Mouse (Mus musculus) midbrain, embryonic 12.5 days (tissue): ENCODE data around the gene Plac1. TPM values are rescaled to one million over a fixed set of nuclear protein-coding genes. Genes with fewer than 3 reads are reported as not detected.

Source experiments
- ATAC-seq: fragments of 200-750 bp; cut with Nextera tagmentation; 2 replicates; pipeline ENCODE4 v1.8.0; 2017; ENCODE audit warnings: low read depth, moderate TSS enrichment, moderate library complexity; ENCODE audit not compliant: low FRiP score
- H3K27ac ChIP-seq: fragments of 300-500 bp; sonication (generic); replicated peaks from 2 replicates; pipeline ENCODE4 v1.5.1; 2016; ENCODE audit warnings: mild to moderate bottlenecking
- H3K27me3 ChIP-seq: fragments of 300-500 bp; sonication (generic); 2 replicates; pipeline ENCODE4 v1.6.1; 2016; ENCODE audit warnings: mild to moderate bottlenecking
- H3K36me3 ChIP-seq: fragments of 300-500 bp; sonication (generic); 2 replicates; pipeline ENCODE4 v1.6.1; 2016
- H3K4me1 ChIP-seq: fragments of 300-500 bp; sonication (generic); 2 replicates; pipeline ENCODE4 v1.6.1; 2016
- H3K4me2 ChIP-seq: fragments of 300-500 bp; sonication (generic); replicated peaks from 2 replicates; pipeline ENCODE4 v1.6.1; 2016; ENCODE audit warnings: mild to moderate bottlenecking, moderate library complexity
- H3K4me3 ChIP-seq: fragments of 300-500 bp; sonication (generic); 2 replicates; pipeline ENCODE4 v1.5.1; 2016; ENCODE audit warnings: mild to moderate bottlenecking
- H3K9ac ChIP-seq: fragments of 300-500 bp; sonication (generic); replicated peaks from 2 replicates; pipeline ENCODE4 v1.6.1; 2016; ENCODE audit warnings: mild to moderate bottlenecking, moderate library complexity
- H3K9me3 ChIP-seq: fragments of 300-500 bp; sonication (generic); 2 replicates; pipeline ENCODE4 v1.6.1; 2016; ENCODE audit warnings: mild to moderate bottlenecking
- WGBS: fragments of 180-500 bp; shearing (Covaris S2); methylation state at CpG from one replicate; pipeline ENCODE4 v1.1.7; 2016; 5-methylcytosine and 5-hydroxymethylcytosine counted together
- polyA plus RNA-seq: library from polyadenylated mRNA; unstranded; fragments of >200 nt; fragmentation: Nextera tagmentation; extraction: Ambion mirVana; gene quantifications from 2 replicates; pipeline ENCODE4 v1.2.1, GENCODE M21; 2016

Plac1 gene
- polyA plus RNA-seq, 1 experiment from 2014 or later = 1.0 TPM

- Histone ChIP-seq H3K4me3 (peak overlapping the region; percentile 57), H3K4me2 (peak overlapping the region; percentile 58), H3K27me3 (peaks cover 15% of the 10 kb centered on the region; the same call in 1 of the 2 replicates), H3K27ac (peak overlapping the region; percentile 71), H3K36me3 (no peaks in the 10 kb centered on the region), H3K4me1 (peaks cover 5% of the 10 kb centered on the region), H3K9ac (peak overlapping the region; percentile 59), H3K9me3 (no peaks in the 10 kb centered on the region)
- peak; percentile 59; the same call in 1 of the 2 replicates for ATAC-seq
- WGBS = 25% methylated on average over 33 of the region's 33 CpGs
These were observed 183.3 kb downstream of the Plac1 start for GRCm38 (mm10) chrX:53056627-53057026.

- Histone ChIP-seq H3K27me3 (peaks cover 15% of the 10 kb centered on the region; the same call in 1 of the 2 replicates), H3K9me3 (no peaks in the 10 kb centered on the region), H3K36me3 (no peaks in the 10 kb centered on the region), H3K4me3 (peak overlapping the region; percentile 57), H3K27ac (no peak overlapping the region), H3K4me1 (peaks cover 5% of the 10 kb centered on the region), H3K4me2 (peak overlapping the region; percentile 58), H3K9ac (no peak overlapping the region)
- WGBS = 18% methylated on average over 9 of the region's 9 CpGs
- ATAC-seq = no peak
These were observed 184.1 kb downstream of the Plac1 start for GRCm38 (mm10) chrX:53055771-53056170.

DNA sequence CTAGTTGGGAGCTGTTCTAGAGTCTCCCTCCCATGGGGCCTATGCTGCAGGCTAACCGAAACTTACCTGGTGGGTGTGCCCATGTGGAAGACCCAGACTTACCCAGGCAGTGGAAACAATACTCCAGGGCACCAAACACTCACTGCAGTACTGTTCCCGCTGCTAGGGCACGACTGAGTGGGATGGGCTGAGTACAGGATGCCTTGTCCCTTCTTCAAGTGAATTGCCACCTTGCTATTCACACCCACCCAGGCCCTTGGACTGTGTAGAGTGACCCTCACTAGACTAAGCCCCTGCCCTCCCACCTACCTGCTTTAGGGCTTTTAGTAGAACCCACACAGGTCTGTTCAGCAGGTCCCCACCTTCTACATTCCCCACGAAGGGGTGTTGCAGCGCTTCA lies 186.0 kb downstream of the Plac1 start:
- Histone ChIP-seq H3K36me3 (no peaks in the 10 kb centered on the region), H3K9ac (no peak overlapping the region), H3K27ac (no peak overlapping the region), H3K4me1 (peaks cover 9% of the 10 kb centered on the region), H3K4me2 (no peak overlapping the region), H3K9me3 (no peaks in the 10 kb centered on the region), H3K4me3 (no peak overlapping the region), H3K27me3 (0 out of 2 replicates have a peak, but pooled peaks cover 10% of the 10 kb centered on the region)
- ATAC-seq = no peak
- 77% methylated on average over 5 of the region's 5 CpGs for WGBS

- no peak overlapping the region for H3K9ac ChIP-seq
- H3K27ac ChIP-seq = no peak overlapping the region
- no peak for ATAC-seq
- H3K4me2 ChIP-seq = no peak overlapping the region; the same call in 1 of the 2 replicates
- no peaks in the 10 kb centered on the region for H3K9me3 ChIP-seq
- 22% methylated on average over 13 of the region's 13 CpGs for WGBS
- H3K4me1 ChIP-seq = peaks cover 9% of the 10 kb centered on the region
- H3K27me3 ChIP-seq = 0 out of 2 replicates have a peak, but pooled peaks cover 9% of the 10 kb centered on the region
- no peaks in the 10 kb centered on the region for H3K36me3 ChIP-seq
- 0 out of 2 replicates have a peak overlapping the region, but pooled peaks have one; percentile 5 for H3K4me3 ChIP-seq
These were observed 187.0 kb downstream of the Plac1 start for GRCm38 (mm10) chrX:53052652-53053500.

- 27% methylated on average over 6 of the region's 9 CpGs for WGBS
- peak; percentile 47 for ATAC-seq
- Histone ChIP-seq H3K4me1 (peaks cover 9% of the 10 kb centered on the region), H3K27ac (no peak overlapping the region), H3K27me3 (no peaks in the 10 kb centered on the region), H3K9ac (no peak overlapping the region; the same call in 1 of the 2 replicates), H3K4me2 (peak overlapping the region; percentile 52), H3K36me3 (no peaks in the 10 kb centered on the region), H3K4me3 (peak overlapping the region; percentile 31), H3K9me3 (no peaks in the 10 kb centered on the region)
These were observed 189.6 kb downstream of the Plac1 start for GRCm38 (mm10) chrX:53050353-53050752.

DNA sequence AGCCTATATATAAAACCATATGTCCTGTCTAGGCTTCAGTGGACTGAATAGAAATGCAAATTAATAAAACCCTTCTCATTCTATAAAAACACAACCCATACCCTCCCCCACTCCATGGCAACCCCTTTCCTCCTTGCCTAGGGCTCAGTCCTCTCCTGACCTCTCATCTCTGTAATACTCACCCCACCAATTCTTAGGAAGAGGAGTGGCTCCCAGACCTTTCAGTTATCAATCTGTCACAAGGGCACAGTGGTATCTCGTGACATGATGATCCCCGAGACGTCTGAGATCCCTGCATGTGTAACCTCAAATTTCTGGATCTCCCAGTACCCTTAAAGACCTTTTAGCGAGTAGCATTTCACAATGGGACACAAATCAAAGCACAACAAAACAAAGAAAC lies 190.7 kb downstream of the Plac1 start:
- no peaks in the 10 kb centered on the region for H3K36me3 ChIP-seq
- H3K9ac ChIP-seq = no peak overlapping the region
- no peak overlapping the region for H3K27ac ChIP-seq
- H3K9me3 ChIP-seq = no peaks in the 10 kb centered on the region
- 33% methylated on average over 4 of the region's 4 CpGs for WGBS
- peaks cover 9% of the 10 kb centered on the region for H3K4me1 ChIP-seq
- H3K4me2 ChIP-seq = no peak overlapping the region
- H3K27me3 ChIP-seq = no peaks in the 10 kb centered on the region
- H3K4me3 ChIP-seq = no peak overlapping the region
- no peak for ATAC-seq

- H3K9ac ChIP-seq = no peak overlapping the region
- no peaks in the 10 kb centered on the region for H3K27me3 ChIP-seq
- H3K9me3 ChIP-seq = no peaks in the 10 kb centered on the region
- no peaks in the 10 kb centered on the region for H3K36me3 ChIP-seq
- no peak for ATAC-seq
- 0 out of 2 replicates have a peak, but pooled peaks cover 4% of the 10 kb centered on the region for H3K4me1 ChIP-seq
- no peak overlapping the region for H3K4me3 ChIP-seq
- 59% methylated on average over 2 of the region's 2 CpGs for WGBS
- H3K27ac ChIP-seq = no peak overlapping the region
- H3K4me2 ChIP-seq = no peak overlapping the region
These were observed 193.0 kb downstream of the Plac1 start for GRCm38 (mm10) chrX:53046911-53047310.

DNA sequence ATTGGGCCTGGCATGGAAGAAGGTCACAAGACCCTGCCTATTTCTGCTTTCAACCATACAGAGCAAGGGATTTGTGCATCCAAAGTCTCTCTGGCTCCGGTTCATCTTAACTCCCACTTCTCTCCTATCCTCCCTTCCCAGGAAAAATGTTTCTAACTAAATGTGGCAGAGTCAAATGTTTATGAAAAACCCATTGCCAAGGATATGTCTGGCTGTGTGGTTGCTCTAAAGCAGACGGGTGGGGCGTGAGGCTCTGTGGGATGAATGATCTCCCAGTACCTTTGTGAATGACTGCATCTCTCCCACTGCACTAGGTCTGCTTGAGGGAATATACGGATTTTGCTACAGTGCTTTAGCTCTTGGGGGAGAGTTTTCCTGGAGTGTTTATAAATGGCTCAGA lies 193.9 kb downstream of the Plac1 start:
- no peak overlapping the region for H3K4me3 ChIP-seq
- H3K4me2 ChIP-seq = no peak overlapping the region
- H3K27ac ChIP-seq = no peak overlapping the region
- H3K36me3 ChIP-seq = no peaks in the 10 kb centered on the region
- WGBS = 83% methylated on average over 4 of the region's 4 CpGs
- 0 out of 2 replicates have a peak, but pooled peaks cover 4% of the 10 kb centered on the region for H3K4me1 ChIP-seq
- no peak overlapping the region for H3K9ac ChIP-seq
- no peaks in the 10 kb centered on the region for H3K27me3 ChIP-seq
- H3K9me3 ChIP-seq = no peaks in the 10 kb centered on the region
- ATAC-seq = no peak

GRCm38 (mm10) chrX:53045187-53045903 lies 194.6 kb downstream of the Plac1 start:
- ATAC-seq = no peak
- Histone ChIP-seq H3K4me2 (no peak overlapping the region), H3K9ac (no peak overlapping the region), H3K9me3 (no peaks in the 10 kb centered on the region), H3K4me3 (no peak overlapping the region), H3K36me3 (no peaks in the 10 kb centered on the region), H3K27me3 (no peaks in the 10 kb centered on the region), H3K27ac (no peak overlapping the region), H3K4me1 (0 out of 2 replicates have a peak, but pooled peaks cover 4% of the 10 kb centered on the region)
- 62% methylated on average over 10 of the region's 10 CpGs for WGBS

DNA sequence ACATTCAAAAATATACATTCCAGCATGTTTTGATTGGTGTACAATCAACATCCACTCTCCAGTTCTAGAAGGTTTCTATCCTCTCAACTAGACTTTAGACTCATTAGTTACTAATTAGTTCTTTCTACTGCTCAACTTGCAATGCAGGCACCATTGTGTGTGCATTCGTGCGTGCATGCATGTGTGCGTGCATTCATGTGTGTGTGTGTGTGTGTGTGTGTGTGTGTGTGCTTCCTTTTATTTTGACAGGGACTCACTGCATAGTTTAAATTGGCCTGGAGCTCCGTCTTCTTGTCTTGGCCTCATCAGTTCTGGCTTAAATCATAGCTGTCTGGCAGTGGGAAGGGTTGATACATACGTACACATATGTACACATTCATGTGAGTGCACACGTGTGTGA lies 198.9 kb downstream of the Plac1 start:
- H3K27me3 ChIP-seq = no peaks in the 10 kb centered on the region
- no peak for ATAC-seq
- H3K4me1 ChIP-seq = no peaks in the 10 kb centered on the region
- no peaks in the 10 kb centered on the region for H3K36me3 ChIP-seq
- H3K4me2 ChIP-seq = no peak overlapping the region
- H3K4me3 ChIP-seq = no peak overlapping the region
- no peak overlapping the region for H3K9ac ChIP-seq
- H3K9me3 ChIP-seq = no peaks in the 10 kb centered on the region
- 85% methylated on average over 6 of the region's 6 CpGs for WGBS
- no peak overlapping the region for H3K27ac ChIP-seq

- H3K9ac ChIP-seq = no peak overlapping the region
- H3K4me1 ChIP-seq = no peaks in the 10 kb centered on the region
- H3K36me3 ChIP-seq = no peaks in the 10 kb centered on the region
- no peak for ATAC-seq
- no peak overlapping the region for H3K4me3 ChIP-seq
- H3K27me3 ChIP-seq = no peaks in the 10 kb centered on the region
- H3K27ac ChIP-seq = no peak overlapping the region
- no peak overlapping the region for H3K4me2 ChIP-seq
- WGBS = 90% methylated on average over 6 of the region's 6 CpGs
- no peaks in the 10 kb centered on the region for H3K9me3 ChIP-seq
These were observed 199.8 kb downstream of the Plac1 start for GRCm38 (mm10) chrX:53040138-53040537.

DNA sequence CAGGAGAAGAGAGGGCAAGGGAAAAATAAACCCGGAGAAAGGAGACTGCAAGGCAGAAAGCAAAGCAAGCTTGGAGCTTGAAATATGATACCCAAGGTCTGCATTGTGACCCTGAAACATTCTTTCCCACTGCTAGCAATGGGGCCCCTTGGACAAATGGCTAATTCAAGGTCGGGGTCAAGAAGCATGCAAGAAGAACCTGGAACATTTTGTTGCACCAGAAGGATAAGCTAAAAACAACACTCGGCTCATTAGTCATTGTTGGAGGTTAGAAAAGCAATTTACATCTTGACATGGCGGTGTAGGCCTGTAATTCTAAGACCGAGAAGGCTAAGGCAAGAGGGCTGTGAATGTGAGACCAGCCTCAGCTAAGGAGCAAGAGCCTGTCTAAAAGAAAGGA lies 200.3 kb downstream of the Plac1 start:
- H3K27me3 ChIP-seq = no peaks in the 10 kb centered on the region
- H3K4me1 ChIP-seq = no peaks in the 10 kb centered on the region
- no peak overlapping the region for H3K27ac ChIP-seq
- no peak for ATAC-seq
- H3K9ac ChIP-seq = no peak overlapping the region
- 62% methylated on average over 5 of the region's 5 CpGs for WGBS
- no peak overlapping the region for H3K4me3 ChIP-seq
- H3K36me3 ChIP-seq = no peaks in the 10 kb centered on the region
- H3K4me2 ChIP-seq = no peak overlapping the region
- no peaks in the 10 kb centered on the region for H3K9me3 ChIP-seq
